Mouse (Mus musculus) hindbrain, embryonic 11.5 days (tissue): ENCODE results near the gene Gm28308. TPM values are rescaled to one million over a fixed set of nuclear protein-coding genes. Genes with fewer than 3 reads are reported as not detected.

Experiments used
- ATAC-seq: fragments of 200-750 bp; cut with Nextera tagmentation; 2 replicates; pipeline ENCODE4 v1.8.0; 2017; ENCODE audit warnings: mild to moderate bottlenecking, moderate TSS enrichment, moderate library complexity; ENCODE audit not compliant: low FRiP score
- DNase-seq: peaks from one replicate; pipeline ENCODE4 v3.0.0-alpha.2; 2015; ENCODE audit warnings: low spot score
- H3K27ac ChIP-seq: fragments of 300-500 bp; sonication (generic); 2 replicates; pipeline ENCODE4 v1.5.1; 2014; ENCODE audit warnings: mild to moderate bottlenecking, low read depth, low read length
- H3K27me3 ChIP-seq: fragments of 300-500 bp; sonication (generic); 2 replicates; pipeline ENCODE4 v1.6.1; 2014; ENCODE audit warnings: mild to moderate bottlenecking, low read length, moderate library complexity, mixed read lengths; ENCODE audit not compliant: control insufficient read depth, insufficient read depth
- H3K36me3 ChIP-seq: fragments of 300-500 bp; sonication (generic); 2 replicates; pipeline ENCODE4 v1.6.1; 2014; ENCODE audit warnings: mild to moderate bottlenecking, low read length, moderate library complexity, mixed read lengths; ENCODE audit not compliant: control insufficient read depth, insufficient read depth
- H3K4me1 ChIP-seq: fragments of 300-500 bp; sonication (generic); replicated peaks from 2 replicates; pipeline ENCODE4 v1.6.1; 2014; ENCODE audit warnings: low read length, mixed read lengths; ENCODE audit not compliant: control insufficient read depth, insufficient read depth
- H3K4me2 ChIP-seq: fragments of 300-500 bp; sonication (generic); replicated peaks from 2 replicates; pipeline ENCODE4 v1.6.1; 2014; ENCODE audit warnings: mild to moderate bottlenecking, low read depth, low read length
- H3K4me3 ChIP-seq: fragments of 300-500 bp; sonication (generic); 2 replicates; pipeline ENCODE4 v1.5.1; 2014; ENCODE audit warnings: low read depth, low read length
- H3K9ac ChIP-seq: fragments of 300-500 bp; sonication (generic); 2 replicates; pipeline ENCODE4 v1.6.1; 2014; ENCODE audit warnings: low read depth, low read length
- H3K9me3 ChIP-seq: fragments of 300-500 bp; sonication (generic); 2 replicates; pipeline ENCODE4 v1.6.1; 2016; ENCODE audit warnings: low read length; ENCODE audit not compliant: control insufficient read depth
- WGBS: fragments of 180-500 bp; shearing (Covaris S2); extraction: QIAGEN DNeasy Blood & Tissue Kit; methylation state at CpG from one replicate; pipeline ENCODE4 v1.1.7; 2014; 5-methylcytosine and 5-hydroxymethylcytosine counted together
- polyA plus RNA-seq: library from polyadenylated mRNA; unstranded; fragments of >200 nt; fragmentation: Nextera tagmentation; extraction: Ambion mirVana; gene quantifications from 2 replicates; pipeline ENCODE4 v1.2.1, GENCODE M21; 2014

Gm28308 gene
- polyA plus RNA-seq, 1 experiment from 2014 or later: not detected

- Histone ChIP-seq H3K27me3 (peaks cover 92% of the 10 kb centered on the region), H3K36me3 (no peaks in the 10 kb centered on the region)
These were observed 16.6 kb upstream of the Gm28308 start for GRCm38 (mm10) chr6:52229558-52230416.

GRCm38 (mm10) chr6:52228475-52229465 is 15.6 kb upstream of the Gm28308 start:
- H3K9me3 ChIP-seq: no peaks in the 10 kb centered on the region
- no peaks in the 10 kb centered on the region for H3K4me1 ChIP-seq
- H3K36me3 ChIP-seq: no peaks in the 10 kb centered on the region
- H3K27ac ChIP-seq: no peak overlapping the region
- no peak overlapping the region for H3K4me3 ChIP-seq
- H3K27me3 ChIP-seq: peaks cover 90% of the 10 kb centered on the region
- no peak overlapping the region for H3K9ac ChIP-seq
- ATAC-seq (no peak), DNase-seq (peak; percentile 75)
- no peak overlapping the region for H3K4me2 ChIP-seq
- under 1% methylated on average over 38 of the region's 38 CpGs for WGBS

More at GRCm38 (mm10) chr6:52229558-52230416, 16.6 kb upstream of the Gm28308 start:
- H3K27ac ChIP-seq: no peak overlapping the region
- no peaks in the 10 kb centered on the region for H3K9me3 ChIP-seq
- 2% methylated on average over 42 of the region's 44 CpGs for WGBS
- ATAC-seq: no peak
- 0 out of 2 replicates have a peak, but pooled peaks cover 3% of the 10 kb centered on the region for H3K4me1 ChIP-seq
- no peak overlapping the region for H3K9ac ChIP-seq
- no peak overlapping the region for H3K4me3 ChIP-seq
- no peak overlapping the region for H3K4me2 ChIP-seq
- peak; percentile 64 for DNase-seq

GRCm38 (mm10) chr6:52227470-52228222 is 14.5 kb upstream of the Gm28308 start:
- 2% methylated on average over 11 of the region's 11 CpGs for WGBS
- no peaks in the 10 kb centered on the region for H3K4me1 ChIP-seq
- ATAC-seq: no peak

GRCm38 (mm10) chr6:52226569-52227257 is 13.6 kb upstream of the Gm28308 start:
- no peak overlapping the region for H3K9ac ChIP-seq

More at GRCm38 (mm10) chr6:52227470-52228222, 14.5 kb upstream of the Gm28308 start:
- Histone ChIP-seq H3K4me3 (no peak overlapping the region), H3K9me3 (no peaks in the 10 kb centered on the region), H3K4me2 (no peak overlapping the region), H3K27ac (no peak overlapping the region), H3K36me3 (no peaks in the 10 kb centered on the region), H3K9ac (no peak overlapping the region), H3K27me3 (peaks cover 90% of the 10 kb centered on the region)
- DNase-seq: no peak

GRCm38 (mm10) chr6:52225612-52226568 is 12.8 kb upstream of the Gm28308 start:
- DNase-seq: peak; percentile 68
- peaks cover 3% of the 10 kb centered on the region; the same call in 1 of the 2 replicates for H3K4me1 ChIP-seq
- H3K4me3 ChIP-seq: no peak overlapping the region
- no peaks in the 10 kb centered on the region for H3K36me3 ChIP-seq
- no peak overlapping the region for H3K9ac ChIP-seq
- H3K4me2 ChIP-seq: no peak overlapping the region
- H3K27me3 ChIP-seq: peaks cover 94% of the 10 kb centered on the region
- H3K9me3 ChIP-seq: no peaks in the 10 kb centered on the region
- WGBS: 3% methylated on average over 69 of the region's 69 CpGs
- H3K27ac ChIP-seq: no peak overlapping the region
- ATAC-seq: no peak

More at GRCm38 (mm10) chr6:52226569-52227257, 13.6 kb upstream of the Gm28308 start:
- no peak overlapping the region for H3K4me3 ChIP-seq
- H3K27me3 ChIP-seq: peaks cover 90% of the 10 kb centered on the region
- ATAC-seq (no peak), DNase-seq (peak; percentile 68)
- H3K27ac ChIP-seq: no peak overlapping the region
- H3K4me2 ChIP-seq: no peak overlapping the region
- H3K9me3 ChIP-seq: no peaks in the 10 kb centered on the region
- H3K36me3 ChIP-seq: no peaks in the 10 kb centered on the region
- no peaks in the 10 kb centered on the region; the same call in 1 of the 2 replicates for H3K4me1 ChIP-seq
- WGBS: 2% methylated on average over 26 of the region's 26 CpGs

- no peaks in the 10 kb centered on the region for H3K9me3 ChIP-seq
- H3K4me2 ChIP-seq: no peak overlapping the region
- no peak overlapping the region for H3K9ac ChIP-seq
- DNase-seq (peak; percentile 66), ATAC-seq (no peak)
- H3K4me1 ChIP-seq: peaks cover 3% of the 10 kb centered on the region; the same call in 1 of the 2 replicates
- H3K4me3 ChIP-seq: no peak overlapping the region
- H3K27ac ChIP-seq: no peak overlapping the region
- peaks cover 94% of the 10 kb centered on the region for H3K27me3 ChIP-seq
- no peaks in the 10 kb centered on the region for H3K36me3 ChIP-seq
- WGBS: 1% methylated on average over 36 of the region's 36 CpGs
These were observed 11.9 kb upstream of the Gm28308 start for GRCm38 (mm10) chr6:52224895-52225611.
